Comparison of ENCODE assay signal across 9 mouse cellular contexts in genomic region chr17:35703751-35704271, GRCm38 (mm10). TPM values are rescaled to one million over a fixed set of nuclear protein-coding genes. Genes with fewer than 3 reads are reported as not detected.
DNase-seq lines count a peak whose midpoint lies in the region; ATAC-seq and TF ChIP-seq lines count a peak whose summit lies in the region.
"Had no signal": no experiment of that assay in that cellular context is flagged by ENCODE, and none has a peak within 500 bp of the region (broad histone marks: within the 10 kb centered on the region; RNA-seq: fewer than 3 reads in every experiment).

No protein-coding gene starts in this region.

- intact Hi-C loops in left cerebral cortex, adult 2 months (cut with DNase I) = loop anchor here (5.0 kb wide), 1 partner anchor 462 kb away; the partner anchor contains the start of gene Ddx39b
- intact Hi-C loops in left cerebral cortex, postnatal 14 days (cut with DNase I) = loop anchor here (1.0 kb wide), 1 partner anchor 21 kb away; no protein-coding TSS in a partner anchor

- DNase-seq in left cerebral cortex, adult 2 months (ENCODE audit: extremely low spot score in 1 of 2, low spot score in 2 of 2) = peak in 1 of 2 experiments; percentile 30
- DNase-seq in left cerebral cortex, postnatal 14 days (ENCODE audit: low spot score in 2 of 2) = no peak
- peak; percentile 87 for DNase-seq in embryo, embryonic 9.5 days (ENCODE audit: extremely low spot score)
- DNase-seq in hindbrain, postnatal 0 days (ENCODE audit: low spot score) = peak; percentile 91
- no peak for DNase-seq in liver, postnatal 0 days
- no peak for DNase-seq in adipocyte (ENCODE audit: low spot score)
- no peak for DNase-seq in spleen, adult 18-20 months

- H3K36me3 ChIP-seq in hindbrain, postnatal 0 days (ENCODE audit: insufficient read depth, low read length) = no peaks in the 10 kb centered on the region
- H3K36me3 ChIP-seq in liver, postnatal 0 days (replicated peaks; ENCODE audit: insufficient read depth, low read length) = no peaks in the 10 kb centered on the region
- H3K36me3 ChIP-seq: liver, embryonic 15.5 days had no signal

- H3K9me3 ChIP-seq in hindbrain, postnatal 0 days (ENCODE audit: low read length) = no peaks in the 10 kb centered on the region
- no peaks in the 10 kb centered on the region for H3K9me3 ChIP-seq in liver, postnatal 0 days (ENCODE audit: low read length)
- H3K9me3 ChIP-seq: liver, embryonic 15.5 days had no signal

- no peaks in the 10 kb centered on the region for H3K27me3 ChIP-seq in hindbrain, postnatal 0 days (ENCODE audit: insufficient read depth, low read length)
- H3K27me3 ChIP-seq in liver, postnatal 0 days (ENCODE audit: insufficient read depth, low read length) = peaks cover 49% of the 10 kb centered on the region

- peak; percentile 70 for ATAC-seq in hindbrain, postnatal 0 days
- no peak for ATAC-seq in liver, postnatal 0 days
- ATAC-seq in erythroid progenitor cell, adult 5-6 weeks (replicated peaks; ENCODE audit: low FRiP score, poor library complexity, severe bottlenecking) = no peak

- H3K9ac ChIP-seq in hindbrain, postnatal 0 days (replicated peaks; ENCODE audit: low read length) = peak overlapping the region; percentile 88
- no peak overlapping the region for H3K9ac ChIP-seq in liver, postnatal 0 days (replicated peaks)
- H3K9ac ChIP-seq: liver, embryonic 15.5 days had no signal

- 4% methylated on average over 14 of the region's 14 CpGs for WGBS in hindbrain, postnatal 0 days
- WGBS in liver, postnatal 0 days (ENCODE audit: insufficient replicate concordance) = 13% methylated on average over 14 of the region's 14 CpGs

- peak overlapping the region; percentile 60 for H3K4me2 ChIP-seq in hindbrain, postnatal 0 days (ENCODE audit: low read depth, low read length)
- H3K4me2 ChIP-seq in liver, postnatal 0 days (ENCODE audit: low read depth, low read length) = no peak overlapping the region

- TF ChIP-seq EP300 in liver, postnatal 0 days (IDR thresholded peaks at IDR 0.05; ENCODE audit: low read depth) = no peak

- H3K27ac ChIP-seq in left cerebral cortex, adult 2 months = peak overlapping the region; percentile 87
- peak overlapping the region; percentile 98 for H3K27ac ChIP-seq in hindbrain, postnatal 0 days
- H3K27ac ChIP-seq in liver, postnatal 0 days (ENCODE audit: low read depth) = 0 out of 2 replicates have a peak overlapping the region, but pooled peaks have one; percentile 11
- H3K27ac ChIP-seq: liver, embryonic 15.5 days had no signal

- TF ChIP-seq CTCF in left cerebral cortex, adult 2 months (IDR thresholded peaks at IDR 0.05) = no peak
- TF ChIP-seq CTCF in hindbrain, postnatal 0 days (IDR thresholded peaks at IDR 0.05; ENCODE audit: low read depth) = no peak
- no peak for TF ChIP-seq CTCF in liver, postnatal 0 days (IDR thresholded peaks at IDR 0.05; ENCODE audit: low read depth)

- peaks cover 12% of the 10 kb centered on the region; the same call in 1 of the 2 replicates for H3K4me1 ChIP-seq in hindbrain, postnatal 0 days (ENCODE audit: insufficient read depth, low read length)
- H3K4me1 ChIP-seq in liver, postnatal 0 days (ENCODE audit: insufficient read depth) = peaks cover 5% of the 10 kb centered on the region; the same call in 1 of the 2 replicates

- H3K4me3 ChIP-seq in left cerebral cortex, adult 2 months = peak overlapping the region; percentile 38
- H3K4me3 ChIP-seq in hindbrain, postnatal 0 days (ENCODE audit: low read length) = peak overlapping the region; percentile 46
- no peak overlapping the region for H3K4me3 ChIP-seq in liver, postnatal 0 days (ENCODE audit: low read depth, low read length)
- H3K4me3 ChIP-seq: liver, embryonic 15.5 days had no signal

RNA-seq across cellular contexts. Expression of gene Ddr1, which starts 0.6 kb away (rescaled TPM):
- 10 to 100 TPM; 47.2 to 47.8 TPM for total RNA-seq in left cerebral cortex, adult 2 months (2021)
- 10 to 100 TPM; 46.1 to 52.8 TPM for total RNA-seq in left cerebral cortex, postnatal 14 days (2021)
- 108 and 139 TPM in 2 replicates for total RNA-seq in hindbrain, postnatal 0 days (2014; rRNA removed)
- polyA plus RNA-seq in hindbrain, postnatal 0 days (2015; fragmentation: Nextera tagmentation; extraction: Ambion mirVana) = 63.3 and 66.3 TPM in 2 replicates
- 2.2 and 2.3 TPM in 2 replicates for polyA plus RNA-seq in liver, postnatal 0 days (2015; fragmentation: Nextera tagmentation; extraction: Ambion mirVana)
- not detected in 2 replicates for total RNA-seq in erythroid progenitor cell, adult 5-6 weeks (2015; ENCODE audit: low replicate concordance)
- total RNA-seq in erythroid progenitor cell, adult 5-6 weeks (2017; ENCODE audit: low replicate concordance) = 0.26 TPM in 1 of 2 replicates, not detected in the other

RNA-seq across cellular contexts. Expression of gene Gtf2h4, which starts 30.3 kb away (rescaled TPM):
- 10 to 100 TPM; 34.5 to 35.9 TPM for total RNA-seq in left cerebral cortex, adult 2 months (2021)
- total RNA-seq in left cerebral cortex, postnatal 14 days (2021) = 10 to 100 TPM; 23.0 to 26.2 TPM
- total RNA-seq in hindbrain, postnatal 0 days (2014; rRNA removed) = 26.1 and 27.2 TPM in 2 replicates
- 18.6 and 21.3 TPM in 2 replicates for polyA plus RNA-seq in hindbrain, postnatal 0 days (2015; fragmentation: Nextera tagmentation; extraction: Ambion mirVana)
- 14.1 and 15.2 TPM in 2 replicates for polyA plus RNA-seq in liver, postnatal 0 days (2015; fragmentation: Nextera tagmentation; extraction: Ambion mirVana)
- total RNA-seq in erythroid progenitor cell, adult 5-6 weeks (2015; ENCODE audit: low replicate concordance) = 1.1 and 2.5 TPM in 2 replicates
- total RNA-seq in erythroid progenitor cell, adult 5-6 weeks (2017; ENCODE audit: low replicate concordance) = 3.6 and 6.3 TPM in 2 replicates

RNA-seq across cellular contexts. Expression of gene Vars2, which starts 36.4 kb away (rescaled TPM):
- total RNA-seq in left cerebral cortex, adult 2 months (2021) = 10 to 100 TPM; 33.2 to 42.6 TPM
- total RNA-seq in left cerebral cortex, postnatal 14 days (2021) = 10 to 100 TPM; 31.1 to 40.8 TPM
- 37.3 and 46.8 TPM in 2 replicates for total RNA-seq in hindbrain, postnatal 0 days (2014; rRNA removed)
- 12.6 and 14.8 TPM in 2 replicates for polyA plus RNA-seq in hindbrain, postnatal 0 days (2015; fragmentation: Nextera tagmentation; extraction: Ambion mirVana)
- 4.6 and 5.0 TPM in 2 replicates for polyA plus RNA-seq in liver, postnatal 0 days (2015; fragmentation: Nextera tagmentation; extraction: Ambion mirVana)
- 2.5 TPM in 1 of 2 replicates, not detected in the other for total RNA-seq in erythroid progenitor cell, adult 5-6 weeks (2015; ENCODE audit: low replicate concordance)
- total RNA-seq in erythroid progenitor cell, adult 5-6 weeks (2017; ENCODE audit: low replicate concordance) = 0.23 and 0.77 TPM in 2 replicates

Comparison
In these comparisons a context has a peak if more than half of its experiments do, and no peak if none do; other contexts are left out.
1. DNase-seq: peak in embryo, embryonic 9.5 days (single experiment) and hindbrain, postnatal 0 days (single experiment); none in left cerebral cortex, postnatal 14 days (0 of 2), liver, postnatal 0 days (single experiment), adipocyte (single experiment) and spleen, adult 18-20 months (0 of 2).
2. H3K27ac ChIP-seq: peak in every context shown above with its lines; median percentile 98 in hindbrain, postnatal 0 days; 87 in left cerebral cortex, adult 2 months; 11 in liver, postnatal 0 days.
3. RNA of gene Ddr1, which starts 0.6 kb away (total RNA-seq): 108 to 139 TPM in hindbrain, postnatal 0 days, 46.1 to 52.8 TPM in left cerebral cortex, postnatal 14 days and 47.2 to 47.8 TPM in left cerebral cortex, adult 2 months; 0.26 TPM in erythroid progenitor cell, adult 5-6 weeks; every median in the first group is over 10 times any median in the second.
4. RNA of gene Vars2, which starts 36.4 kb away (total RNA-seq): 37.3 to 46.8 TPM in hindbrain, postnatal 0 days, 33.2 to 42.6 TPM in left cerebral cortex, adult 2 months and 31.1 to 40.8 TPM in left cerebral cortex, postnatal 14 days; 0.23 to 2.5 TPM in erythroid progenitor cell, adult 5-6 weeks; every median in the first group is over 4 times any median in the second.